Mouse (Mus musculus) 3134 (cell line): ENCODE results near the gene Trib2.
A peak's percentile ranks its signal among the peaks of the same experiment; 100 is the strongest.

Experiments
- DNase-seq: peaks from one replicate; pipeline ENCODE4 v3.0.0-alpha.2; 2011; ENCODE audit warnings: low spot score; ENCODE audit not compliant: insufficient read length; ENCODE audit errors: extremely low read depth

Trib2 gene

DNA sequence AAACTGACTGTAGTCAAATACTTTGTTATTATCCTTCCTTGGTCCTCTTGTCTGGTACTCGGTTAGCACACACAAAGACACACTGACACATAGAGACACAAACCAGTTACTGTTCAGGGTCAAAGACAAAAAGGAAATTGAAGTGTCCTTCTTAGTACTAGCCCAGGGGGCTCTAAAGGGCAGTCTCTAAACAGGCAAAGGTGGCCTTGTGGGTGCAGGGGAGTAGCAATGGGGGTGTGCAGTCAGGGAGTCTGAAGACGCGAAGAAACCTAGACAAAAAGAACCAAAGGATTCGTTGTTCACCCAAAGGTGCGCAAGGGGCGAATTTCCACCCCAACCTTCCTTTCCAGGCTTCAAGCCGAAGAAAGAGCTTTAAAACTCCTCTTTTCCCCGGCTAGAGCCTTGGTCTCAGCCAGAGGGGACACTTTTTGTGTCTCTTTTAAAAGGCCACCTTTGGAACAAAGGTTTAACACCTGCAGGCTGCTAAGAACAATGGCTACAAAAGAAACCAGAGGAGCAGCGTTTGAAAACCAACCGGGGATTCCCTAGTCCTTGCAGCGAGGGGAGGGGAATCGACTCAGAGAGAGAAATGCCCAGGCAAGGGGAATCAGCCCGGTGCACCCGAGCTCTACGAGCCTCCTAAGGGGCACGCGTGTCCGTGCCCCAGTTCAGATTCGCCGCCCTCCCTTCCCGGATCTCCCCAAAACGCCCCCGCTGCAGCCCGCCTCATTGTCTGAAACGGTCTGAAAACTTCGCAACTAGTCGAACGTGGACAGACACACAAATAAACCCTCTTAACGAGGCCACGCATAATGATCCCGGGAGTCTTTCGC, 2.3 kb downstream of the Trib2 start:
- peak; percentile 51 for DNase-seq

DNA sequence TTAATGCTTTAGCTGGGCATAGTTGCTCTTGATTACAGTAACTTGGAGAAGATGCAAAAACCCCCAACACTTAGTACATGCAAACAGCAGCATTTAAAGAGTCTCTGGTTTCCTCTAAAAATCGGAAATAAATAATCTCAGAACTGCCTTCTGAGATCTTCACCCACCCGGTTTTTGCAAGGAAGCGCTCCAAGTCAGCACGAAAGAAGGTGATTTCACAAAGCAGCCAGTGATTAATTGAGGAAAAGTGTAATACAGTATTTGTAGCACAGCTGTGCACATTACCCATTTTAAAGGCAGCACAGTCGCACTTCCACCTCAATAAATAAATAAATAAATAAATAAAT, 2.9 kb downstream of the Trib2 start:
- no peak for DNase-seq

DNA sequence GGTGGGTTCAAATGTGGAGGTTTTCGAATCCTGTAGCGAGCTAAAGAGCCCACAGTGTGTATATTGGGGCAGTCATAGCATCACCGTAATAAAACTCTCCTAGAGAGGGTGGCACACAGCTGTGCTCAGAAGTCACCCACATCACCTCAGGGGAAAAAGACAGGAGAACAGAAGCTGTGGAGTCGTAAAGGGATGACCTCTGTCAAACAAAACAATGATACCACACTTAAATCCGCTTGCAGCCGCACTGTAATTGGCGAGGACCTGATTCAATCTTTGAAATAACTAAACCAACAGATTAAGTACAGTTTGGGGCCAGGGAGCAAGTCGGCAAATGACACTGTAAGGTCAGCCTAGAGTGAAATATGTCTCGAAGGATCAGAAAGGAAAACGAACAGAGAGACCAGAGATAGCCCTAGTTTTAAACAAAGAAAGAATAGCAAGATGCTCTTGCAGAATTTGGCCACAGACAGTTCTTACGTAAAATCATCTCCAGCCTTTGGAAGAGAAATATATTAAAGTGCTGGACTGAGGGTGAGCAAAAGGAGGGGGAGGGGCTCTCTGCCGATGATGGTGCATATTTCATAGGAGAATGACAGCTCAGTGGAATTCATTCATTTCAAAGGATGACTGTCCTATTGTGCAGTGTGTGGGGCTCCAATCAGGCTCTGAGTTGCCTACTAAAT, 3.4 kb downstream of the Trib2 start:
- no peak for DNase-seq

DNA sequence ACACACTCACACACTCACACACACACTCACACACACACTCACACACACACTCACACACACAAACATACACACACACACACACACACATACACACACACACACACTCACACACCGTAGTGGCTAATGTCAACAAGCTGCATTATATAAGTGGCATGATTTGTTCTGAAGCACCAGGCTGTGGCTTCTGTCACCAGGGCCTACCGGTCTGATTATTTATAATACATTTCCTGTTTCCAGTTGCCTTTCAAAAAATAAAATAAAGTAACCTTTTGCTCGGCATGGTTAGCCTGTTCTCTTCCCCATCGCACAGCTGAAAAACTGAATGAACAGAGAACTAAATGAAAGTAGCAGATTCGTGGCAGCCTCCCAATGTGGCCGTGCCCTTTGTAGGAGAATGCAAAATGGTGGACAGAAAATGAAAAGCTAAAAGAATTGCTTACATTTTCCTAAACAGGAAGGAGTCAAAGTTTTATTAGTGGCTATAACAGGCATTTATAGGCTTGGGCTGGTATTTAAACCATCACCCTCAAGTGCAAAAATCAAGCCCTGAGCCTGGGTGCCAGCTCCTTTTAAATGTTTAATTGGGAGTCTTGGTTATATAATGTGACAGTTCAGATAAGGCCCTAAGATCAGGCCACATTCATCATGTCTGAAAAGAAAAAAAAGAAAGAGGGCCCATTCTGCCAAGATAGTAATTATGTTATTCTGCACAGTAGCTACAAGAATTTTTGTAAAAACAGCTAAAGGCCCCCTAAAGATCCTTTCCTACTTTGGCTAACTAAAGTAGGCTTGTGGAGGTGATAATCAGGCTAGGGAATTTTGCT, 4.4 kb downstream of the Trib2 start:
- DNase-seq: no peak

DNA sequence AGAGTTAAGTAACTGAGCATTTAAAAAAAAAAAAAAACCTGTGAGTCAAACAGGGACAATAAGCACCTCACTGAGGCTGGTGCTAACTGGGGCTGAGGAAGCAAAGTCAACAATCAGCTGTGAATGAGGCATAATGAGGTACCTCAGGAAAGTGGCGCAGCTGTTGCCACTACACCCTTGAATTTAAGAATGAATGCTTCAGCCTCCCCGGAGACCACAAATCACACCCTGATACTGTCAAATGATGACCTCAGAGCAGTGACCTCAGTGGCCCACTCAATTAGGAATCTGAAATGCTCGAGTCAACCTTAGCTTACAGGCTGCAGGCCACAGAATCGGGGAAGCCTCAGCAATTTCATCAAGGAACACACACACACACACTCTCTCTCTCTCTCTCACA, 5.0 kb downstream of the Trib2 start:
- DNase-seq: no peak

DNA sequence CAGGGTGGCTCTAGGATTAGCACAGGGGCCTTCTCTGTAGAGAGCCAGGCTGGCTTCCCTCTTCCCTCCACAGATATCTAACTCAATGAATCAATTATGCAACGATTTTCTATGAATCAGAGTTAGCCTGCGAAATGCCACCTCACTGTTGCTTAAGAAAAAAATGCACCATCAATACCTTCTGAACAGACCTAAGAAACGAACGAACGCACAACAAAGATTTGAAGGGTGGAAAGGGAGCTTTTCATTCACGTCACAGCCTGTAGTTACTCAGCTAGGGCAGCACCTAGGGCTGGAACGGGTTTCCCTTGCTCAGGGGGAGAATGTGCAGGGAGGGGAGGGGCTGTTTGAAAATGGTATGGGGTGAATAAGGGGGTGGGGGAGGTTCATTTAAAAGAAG, 5.8 kb downstream of the Trib2 start:
- no peak for DNase-seq

DNA sequence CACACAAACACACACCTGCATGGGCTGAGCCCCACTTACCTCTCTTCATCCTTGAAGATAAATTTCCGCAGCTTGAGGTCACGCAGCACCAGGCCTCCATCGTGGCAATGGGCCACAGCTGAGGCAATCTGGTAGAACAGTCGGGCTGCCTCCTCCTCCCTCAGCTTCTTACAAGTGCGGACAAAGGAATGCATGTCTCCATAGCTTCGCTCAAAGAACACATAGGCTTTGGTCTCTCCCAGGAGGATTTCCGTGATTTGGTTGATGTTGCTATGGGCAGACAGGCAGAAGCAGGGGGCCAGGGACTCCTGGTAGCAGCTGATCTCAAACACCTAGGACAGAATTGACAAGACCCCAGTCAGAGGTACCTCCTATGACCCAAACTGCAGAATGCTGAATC, 7.1 kb downstream of the Trib2 start:
- no peak for DNase-seq

DNA sequence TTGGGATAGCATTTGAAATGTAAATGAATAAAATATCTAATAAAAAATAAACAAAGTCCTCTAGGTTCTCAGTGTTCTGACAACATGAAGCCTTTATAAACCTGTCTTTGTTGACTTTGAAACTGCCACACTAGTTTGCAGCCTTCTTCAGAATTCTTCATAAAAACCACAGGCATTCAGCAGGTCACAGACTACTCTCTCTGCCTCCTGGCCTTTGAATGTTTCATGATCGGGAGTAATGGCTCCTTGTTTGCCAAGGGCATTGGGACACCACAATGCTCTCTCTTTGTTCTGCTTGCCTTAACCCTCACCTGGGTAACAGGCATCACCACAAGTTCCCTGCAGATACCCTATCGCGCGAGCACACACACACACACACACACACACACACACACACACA, 7.5 kb downstream of the Trib2 start:
- no peak for DNase-seq

DNA sequence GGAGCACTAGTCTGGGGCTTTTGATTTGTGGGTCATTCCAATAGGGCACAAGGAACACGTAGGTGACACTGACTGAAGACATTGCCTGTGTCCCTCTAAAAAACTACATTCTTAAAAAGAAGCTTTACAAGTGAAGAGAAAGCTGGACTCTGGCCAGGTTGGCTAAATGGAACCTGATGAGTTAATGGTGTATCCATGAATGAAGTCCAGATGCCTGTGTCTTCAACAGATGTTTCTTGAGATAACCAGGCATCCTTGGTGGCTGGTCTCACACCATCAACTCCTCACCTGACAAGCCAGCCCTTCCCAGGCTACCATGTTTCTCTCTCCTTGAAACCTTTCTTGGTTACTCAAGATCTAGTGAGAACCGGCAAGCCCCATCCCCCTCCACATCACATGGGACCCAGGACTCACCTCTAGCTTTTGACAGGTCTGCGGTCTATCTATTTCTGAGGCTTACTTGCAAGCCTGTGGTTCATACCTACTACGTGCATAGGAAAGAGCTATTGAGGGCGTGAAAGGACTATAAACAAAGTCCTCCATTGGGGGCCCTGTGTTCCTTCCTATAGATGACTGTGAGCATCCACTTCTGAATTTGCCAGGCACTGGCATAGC, 8.4 kb downstream of the Trib2 start:
- no peak for DNase-seq

DNA sequence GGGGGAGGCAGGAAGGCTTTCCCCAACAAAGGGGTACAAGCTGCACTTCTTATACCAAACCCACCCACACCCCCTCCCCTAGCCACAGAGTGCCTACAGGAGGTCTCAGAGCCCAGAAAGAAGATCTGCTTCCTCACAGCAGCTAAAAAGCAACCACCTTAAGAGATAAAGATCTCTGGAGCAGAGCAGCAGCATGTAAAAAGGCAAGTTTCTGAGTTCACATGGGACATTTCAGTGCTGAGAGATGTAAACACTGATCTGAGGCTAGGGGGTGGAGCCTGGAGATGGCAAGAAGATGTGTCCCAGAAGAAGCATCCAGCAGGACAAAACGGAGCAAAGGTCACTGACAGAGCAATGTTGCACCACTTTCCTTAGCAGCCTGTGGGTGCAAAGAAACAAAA, 11.8 kb downstream of the Trib2 start:
- DNase-seq: no peak

DNA sequence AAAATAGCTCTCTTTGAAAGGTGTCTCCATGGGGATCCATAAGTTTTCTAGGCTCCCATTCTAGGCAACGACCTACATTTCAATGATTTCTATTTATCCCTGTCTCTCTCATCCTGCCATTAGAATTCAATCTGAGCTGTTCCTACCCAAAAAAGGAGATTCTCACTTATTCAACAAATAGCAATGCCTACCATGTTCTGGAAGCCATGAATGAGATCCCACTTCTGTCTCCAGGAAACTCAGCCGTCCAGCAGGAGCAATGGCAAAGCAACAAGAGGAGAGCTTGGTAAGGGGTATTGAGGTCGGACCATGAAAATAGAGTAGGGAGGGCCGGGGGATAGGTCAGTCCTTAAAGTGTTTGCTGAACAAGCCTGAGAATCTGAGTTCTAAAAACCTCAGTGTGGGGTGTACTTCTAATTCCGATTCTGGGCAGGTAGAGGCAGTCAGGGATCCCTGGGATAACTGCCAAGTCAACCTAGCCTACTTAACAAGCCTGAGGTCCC, 12.7 kb downstream of the Trib2 start:
- DNase-seq: no peak

DNA sequence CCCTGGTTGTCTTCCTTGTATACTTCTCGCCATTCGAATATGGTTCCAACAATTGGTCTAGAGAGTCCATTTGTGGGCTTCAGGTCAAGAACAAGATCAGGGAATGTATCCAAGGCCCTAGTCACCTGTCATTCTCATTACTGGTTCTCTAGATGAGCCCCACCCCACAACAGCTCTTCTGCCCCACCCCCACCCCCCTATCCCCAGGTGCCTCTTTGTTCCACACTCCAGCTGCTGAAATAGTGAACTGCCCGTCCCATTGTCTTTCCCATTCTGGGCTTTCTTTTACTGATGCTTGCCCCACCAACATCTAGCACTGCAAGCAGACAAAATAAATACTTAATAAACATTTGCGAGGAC, 15.2 kb downstream of the Trib2 start:
- no peak for DNase-seq

DNA sequence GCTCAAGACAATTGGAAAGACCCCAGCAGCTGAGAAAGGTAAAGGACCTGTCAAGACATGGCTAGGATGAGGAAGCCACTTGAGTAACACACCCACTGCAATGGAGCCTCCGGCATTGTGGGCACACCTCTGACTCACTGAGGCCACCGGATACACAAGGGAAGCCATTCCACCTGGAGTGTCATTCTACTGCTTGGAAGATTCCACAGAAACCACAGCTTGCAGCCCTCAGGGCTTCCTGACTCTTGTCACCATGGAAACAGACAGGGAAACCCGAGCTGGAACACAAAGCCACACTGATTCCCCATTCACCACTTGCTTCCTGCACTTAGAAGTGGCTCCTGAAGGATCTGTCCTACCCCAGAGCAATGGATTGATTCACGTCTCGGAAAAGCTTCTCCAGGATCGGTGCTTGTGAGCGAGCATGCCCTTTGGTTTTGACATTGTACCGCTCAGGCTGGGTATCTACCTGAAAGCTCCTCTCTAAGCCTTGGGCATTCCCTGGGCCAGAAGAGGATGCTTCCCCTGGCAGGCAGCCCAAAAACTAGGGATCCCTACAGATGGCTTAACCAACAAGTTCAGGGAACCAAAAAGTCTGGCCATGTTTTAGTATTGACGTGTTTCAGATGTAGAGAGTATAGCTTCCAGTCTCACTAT, 15.7 kb downstream of the Trib2 start:
- peak; percentile 79 for DNase-seq

DNA sequence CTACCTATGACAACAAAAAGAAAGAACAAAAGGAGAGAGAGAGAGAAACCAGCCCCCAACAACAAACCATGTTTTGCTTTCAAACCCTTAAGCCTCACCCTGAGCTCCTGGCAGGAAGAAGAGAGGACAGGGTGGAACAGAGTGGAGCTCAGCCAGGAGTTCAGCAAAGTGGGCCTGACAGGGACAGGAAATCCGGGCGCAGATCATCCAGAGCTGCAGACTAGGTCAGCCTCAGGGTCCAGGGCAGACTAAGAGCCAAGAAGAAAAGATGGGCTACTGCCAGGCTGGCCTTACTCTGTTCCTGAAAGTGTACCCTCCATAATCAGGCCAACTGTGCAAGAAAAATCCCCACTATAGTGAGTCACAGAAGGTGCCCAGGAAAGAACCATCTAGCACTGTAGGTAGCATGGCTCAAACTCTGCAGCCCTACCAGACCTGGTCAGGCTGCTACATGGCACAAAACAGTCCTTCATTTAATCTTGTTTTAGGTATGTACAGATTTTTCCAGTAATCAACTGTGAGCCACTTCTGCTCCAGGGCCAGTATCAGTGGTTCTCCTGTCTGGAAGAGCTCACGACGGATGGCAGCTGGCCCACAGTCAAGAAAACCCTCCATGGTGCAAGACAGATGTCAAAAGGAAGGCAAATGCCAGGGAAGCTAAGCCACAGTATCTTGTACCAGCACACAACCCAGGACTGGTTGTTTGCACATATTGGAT, 16.4 kb downstream of the Trib2 start:
- DNase-seq: peak; percentile 40

DNA sequence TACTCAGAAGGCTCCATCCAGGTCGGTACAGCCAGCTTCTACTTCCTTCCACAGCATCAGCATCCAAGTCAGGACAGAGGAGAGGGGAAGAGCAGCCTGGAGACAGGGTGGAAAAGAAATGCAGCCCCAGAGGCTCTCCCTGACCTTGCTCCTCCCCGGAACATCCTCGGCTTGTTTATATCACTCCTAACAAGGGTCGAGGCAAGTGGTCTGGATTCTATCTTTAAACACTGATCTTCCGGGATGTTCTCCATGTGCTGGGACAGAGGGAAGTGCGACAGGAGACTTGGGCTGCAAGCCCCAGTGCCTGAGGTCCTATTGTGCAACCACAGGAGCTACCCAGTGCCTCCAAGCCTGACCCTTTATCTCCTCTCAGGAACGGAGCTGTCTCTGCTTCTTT, 18.7 kb downstream of the Trib2 start:
- no peak for DNase-seq

DNA sequence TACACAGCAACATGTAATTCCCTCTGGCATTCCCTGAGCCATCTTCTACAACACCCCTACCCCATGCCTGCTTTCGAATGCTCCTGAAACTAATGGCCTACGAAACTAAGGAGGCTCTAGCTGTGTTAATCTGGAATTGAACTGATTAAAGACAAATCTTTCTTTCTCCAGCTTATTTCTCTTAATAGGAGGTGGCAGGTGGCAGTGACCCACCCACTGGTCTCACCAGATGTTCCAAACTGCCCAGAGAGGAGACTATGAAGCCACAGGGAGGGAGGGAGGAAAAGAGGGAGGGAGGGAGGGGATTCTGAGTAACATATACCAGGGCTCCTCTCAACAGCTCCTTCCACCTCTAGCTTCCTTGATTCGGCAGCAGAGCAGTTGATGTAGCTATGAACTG, 20.8 kb downstream of the Trib2 start:
- DNase-seq: no peak

DNA sequence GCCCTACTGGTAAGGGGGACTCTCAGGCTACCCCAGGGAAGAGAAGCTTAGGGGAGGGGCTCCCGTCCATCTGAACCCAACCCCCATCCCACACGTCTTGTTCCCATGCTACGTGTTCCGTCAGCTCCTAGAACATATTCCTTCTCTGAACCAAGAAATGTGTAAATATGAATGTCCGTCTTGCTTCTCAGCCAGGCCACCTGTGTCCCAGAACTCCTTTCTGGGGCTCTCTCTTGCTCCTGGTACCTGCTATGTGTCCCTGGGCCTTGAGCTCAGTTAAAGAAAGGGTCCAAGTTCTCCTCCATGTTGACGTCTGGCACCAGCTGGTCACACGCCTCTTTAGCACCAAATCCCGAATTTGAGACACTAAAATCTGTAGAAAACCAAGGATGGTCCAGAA, 23.4 kb downstream of the Trib2 start:
- DNase-seq: no peak

DNA sequence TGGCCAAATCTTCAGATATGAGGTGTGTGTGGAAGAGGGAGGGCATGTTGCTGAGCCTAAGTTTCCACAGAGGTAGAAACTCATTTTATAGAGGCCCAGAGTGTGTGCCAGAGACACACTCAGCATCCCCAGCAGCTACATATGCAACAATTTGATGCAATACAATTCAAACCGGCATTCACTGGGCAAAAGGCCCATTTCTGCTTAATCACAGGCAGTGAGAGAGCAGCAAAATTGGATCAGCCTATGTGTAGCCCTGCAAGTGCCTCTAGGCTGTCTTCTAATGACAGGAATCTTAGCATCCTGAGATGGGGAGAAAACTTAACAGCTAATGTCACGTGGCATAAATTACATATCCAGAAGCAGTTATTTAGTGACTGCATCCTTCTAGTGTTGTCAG, 26.5 kb downstream of the Trib2 start:
- no peak for DNase-seq

DNA sequence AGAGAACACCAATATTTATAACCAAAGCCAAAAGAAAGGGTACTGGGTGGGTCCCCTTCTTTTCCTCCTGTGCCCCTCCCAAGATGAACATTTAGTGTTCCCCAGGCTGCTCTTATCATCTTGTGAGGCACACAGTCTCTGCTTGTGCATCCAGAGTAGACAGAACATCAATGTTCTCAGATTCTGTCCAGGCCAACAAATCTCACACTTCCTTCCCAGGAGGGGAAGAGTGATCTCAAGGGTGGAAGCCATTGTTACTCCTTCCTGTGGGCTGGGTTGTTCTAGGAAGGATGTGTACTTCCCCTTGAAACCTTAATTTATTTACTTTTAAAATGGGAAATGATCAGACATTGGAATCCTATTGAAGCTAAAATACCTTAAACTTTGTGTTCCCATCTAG, 39.7 kb downstream of the Trib2 start:
- DNase-seq: no peak

DNA sequence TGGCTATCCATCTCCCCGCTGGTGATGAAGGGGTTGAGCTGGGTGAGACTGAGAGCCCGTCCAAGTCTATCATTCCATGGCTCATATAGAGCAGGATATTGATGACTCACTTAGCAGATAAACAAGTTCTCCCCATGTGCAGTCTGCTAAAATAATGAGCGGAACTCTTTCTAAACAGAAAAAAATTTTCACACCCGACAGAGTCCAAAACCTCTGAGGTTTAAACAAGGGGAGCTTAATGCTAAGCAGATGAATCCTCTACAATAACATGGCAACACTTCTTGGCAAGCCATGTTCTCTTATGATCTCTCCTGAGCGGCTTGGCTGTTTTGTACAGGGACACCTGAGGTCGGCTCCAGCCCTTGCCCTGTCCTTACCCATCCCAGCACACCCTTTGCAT, 45.0 kb downstream of the Trib2 start:
- peak; percentile 10 for DNase-seq
